Mouse (Mus musculus) urinary bladder, postnatal 4 days (tissue): ENCODE measurements around the gene Ssb.
A peak's percentile ranks its signal among the peaks of the same experiment; 100 is the strongest.

ENCODE experiments used
- DNase-seq, 2 experiments: peaks; one replicate each; pipeline ENCODE4 v3.0.0; 2021 to 2022; ENCODE audit warnings: low spot score in 2 of 2

Gene Ssb

GRCm38 (mm10) chr2:69861485-69862091, at the start of gene Ssb:
TSS of gene Ssb (plus strand) at chr2:69861562.
- peak; percentile 89 to 93 for DNase-seq

DNA sequence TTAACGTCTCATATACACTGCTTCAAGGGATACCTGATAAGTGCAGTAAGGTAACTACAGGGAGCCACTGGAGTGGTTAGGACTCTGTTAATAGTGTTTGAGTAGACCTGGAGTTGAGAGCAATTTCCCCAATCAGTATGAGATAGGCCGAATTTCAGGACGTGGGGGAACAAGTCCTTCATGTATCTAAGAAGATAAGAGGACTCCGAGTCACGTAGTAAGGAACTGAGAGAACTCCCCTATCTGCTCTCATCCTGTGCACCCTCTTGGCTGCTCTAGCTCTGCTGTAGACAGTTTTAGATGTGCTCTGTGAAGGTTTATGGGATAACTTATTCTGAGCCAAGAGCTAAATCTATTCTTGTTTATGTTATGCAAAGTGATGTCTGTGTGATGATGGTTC, 44.8 kb upstream of the Ssb start:
- no peak for DNase-seq

- no peak for DNase-seq
Measured at GRCm38 (mm10) chr2:69818350-69819085, 42.8 kb upstream of the Ssb start.

- DNase-seq = peak in 1 of 2 experiments; percentile 28
Measured at GRCm38 (mm10) chr2:69820201-69820600, 41.2 kb upstream of the Ssb start.

- DNase-seq = peak in 1 of 2 experiments; percentile 55
Measured at GRCm38 (mm10) chr2:69821711-69822110, 39.7 kb upstream of the Ssb start, which contains the start of gene Klhl23. TSS of gene Klhl23 (plus strand) at chr2:69821944.

- DNase-seq = peak; percentile 48 to 63
Measured at GRCm38 (mm10) chr2:69822361-69823128, 38.8 kb upstream of the Ssb start.

DNA sequence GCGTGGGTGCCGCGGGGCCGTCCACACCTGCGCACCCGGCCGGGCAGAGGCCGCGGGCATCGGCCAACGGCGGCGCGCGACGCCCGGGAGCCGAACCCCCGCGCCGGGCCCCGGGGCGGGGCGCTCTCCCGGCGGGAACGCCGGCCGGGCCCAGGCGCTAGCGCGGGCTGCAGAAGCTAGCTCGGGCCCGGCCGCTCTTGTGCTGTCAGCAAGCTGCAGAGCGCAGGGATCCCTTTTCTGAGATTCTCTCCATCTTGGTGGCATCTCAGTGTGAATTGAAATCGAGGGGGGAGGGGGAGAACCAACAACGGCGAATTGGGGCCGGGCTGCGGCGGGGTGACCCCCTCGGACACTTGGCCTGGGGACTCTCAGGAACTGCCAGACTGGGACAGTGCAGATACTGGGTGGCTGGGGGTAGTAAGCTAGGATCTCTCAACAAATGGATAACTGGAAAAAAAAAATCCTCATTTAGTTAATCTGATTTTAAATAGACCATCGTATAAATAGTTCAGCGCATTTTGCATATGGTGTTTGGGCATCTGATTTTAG, 38.2 kb upstream of the Ssb start:
- peak; percentile 34 to 60 for DNase-seq

DNA sequence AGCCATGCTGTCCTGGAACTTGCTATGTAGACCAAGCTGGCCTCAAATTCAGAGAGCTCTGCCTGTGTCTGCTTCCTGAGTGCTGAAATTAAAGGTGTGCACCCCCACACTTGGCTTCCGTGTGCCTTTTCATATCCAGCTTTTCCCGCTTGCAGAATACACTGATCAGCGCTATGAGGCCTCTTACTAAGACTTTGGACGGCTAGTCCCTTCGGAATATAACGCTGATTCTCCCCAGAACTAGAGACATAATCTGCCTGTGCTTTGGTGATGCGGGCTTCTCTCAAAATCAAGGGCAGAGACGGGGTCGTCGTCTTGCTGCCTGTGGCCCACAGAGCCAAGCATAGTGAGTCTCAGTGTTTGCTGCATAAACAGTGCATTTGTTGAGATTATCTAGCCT, 35.5 kb upstream of the Ssb start:
- DNase-seq = peak in 1 of 2 experiments; percentile 10

DNA sequence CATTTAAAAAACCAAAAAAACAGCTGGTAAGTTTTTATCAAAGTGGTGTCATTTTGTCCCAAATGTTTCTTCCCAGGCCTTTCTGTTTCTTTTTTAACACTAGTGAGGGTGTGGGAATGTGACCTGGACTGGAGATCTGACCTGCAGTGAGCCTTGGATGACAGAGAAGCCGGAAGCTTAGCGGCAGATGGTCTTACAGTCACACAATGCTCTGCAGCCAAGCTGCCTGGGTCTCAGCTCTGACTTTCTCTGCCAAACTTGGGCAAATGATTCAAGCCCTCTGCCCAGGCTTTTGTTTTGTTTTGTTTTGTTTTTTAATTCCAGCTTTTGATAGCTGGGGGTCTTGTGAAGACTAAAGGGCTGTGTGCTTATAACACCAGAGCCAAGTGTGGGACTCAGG, 35.0 kb upstream of the Ssb start:
- DNase-seq = peak in 1 of 2 experiments; percentile 36

DNA sequence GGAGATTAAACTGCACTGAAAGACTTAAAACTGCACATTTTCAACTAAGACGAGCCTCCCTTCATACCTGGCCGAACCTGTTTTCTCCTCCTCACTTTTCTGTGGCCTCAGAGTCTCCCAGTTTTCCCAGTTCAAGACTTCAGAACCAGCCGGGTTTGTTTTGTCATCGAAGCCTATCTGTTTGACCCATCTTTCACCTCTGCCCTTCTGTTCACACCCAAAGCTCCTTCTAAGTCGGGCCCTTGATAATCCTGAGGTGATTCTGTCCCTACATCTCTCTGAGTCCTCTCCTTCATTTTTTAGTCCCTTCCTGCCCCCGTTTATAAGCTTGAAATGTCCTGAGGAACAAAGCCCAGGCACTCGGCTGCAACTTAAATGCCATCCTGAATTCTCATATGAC, 33.3 kb upstream of the Ssb start:
- peak in 1 of 2 experiments; percentile 50 for DNase-seq

DNA sequence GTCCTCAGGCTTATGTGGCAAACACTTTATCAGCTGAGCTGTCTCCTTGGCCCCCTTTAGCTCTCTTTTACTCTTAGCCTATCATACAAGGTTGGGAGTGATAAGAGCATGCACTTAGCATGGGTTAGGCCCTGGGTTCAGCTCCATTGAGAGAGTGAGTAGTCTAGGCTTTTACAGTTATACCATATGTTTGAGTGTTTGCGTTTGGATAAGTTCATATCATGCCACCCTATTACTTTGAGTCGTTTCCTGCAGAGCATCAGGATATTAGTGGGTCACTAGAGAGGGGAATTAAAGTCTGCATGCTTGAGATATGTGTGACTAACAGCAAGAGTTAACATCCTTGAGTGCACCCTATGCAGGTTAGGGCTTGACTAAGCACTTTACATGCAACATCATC, 31.7 kb upstream of the Ssb start:
- no peak for DNase-seq

DNA sequence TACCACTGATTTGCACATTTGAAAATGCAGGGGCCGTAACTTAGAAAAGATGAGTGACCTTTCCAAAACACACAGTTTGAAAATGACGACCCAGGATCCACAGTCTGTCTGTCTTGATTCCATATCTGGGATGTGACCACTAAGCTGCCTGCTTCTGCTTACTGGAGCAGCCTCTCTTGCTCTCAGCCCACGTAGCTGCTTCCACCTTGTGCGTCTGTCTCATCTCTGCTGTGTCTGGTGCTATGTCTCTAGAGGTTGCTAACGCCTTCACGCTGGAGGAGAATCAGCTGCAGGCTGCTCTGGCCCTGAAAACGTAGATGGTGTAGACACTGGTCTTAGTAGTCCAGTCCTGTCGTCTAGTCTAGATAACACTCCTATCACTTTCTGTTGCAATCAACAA, 31.2 kb upstream of the Ssb start:
- peak in 1 of 2 experiments; percentile 4 for DNase-seq

- no peak for DNase-seq
Measured at GRCm38 (mm10) chr2:69837244-69837967, 24.0 kb upstream of the Ssb start.

- peak in 1 of 2 experiments; percentile 38 for DNase-seq
Measured at GRCm38 (mm10) chr2:69837996-69838395, 23.4 kb upstream of the Ssb start.

GRCm38 (mm10) chr2:69838707-69839106, 22.7 kb upstream of the Ssb start:
- DNase-seq = peak in 1 of 2 experiments; percentile 4

DNA sequence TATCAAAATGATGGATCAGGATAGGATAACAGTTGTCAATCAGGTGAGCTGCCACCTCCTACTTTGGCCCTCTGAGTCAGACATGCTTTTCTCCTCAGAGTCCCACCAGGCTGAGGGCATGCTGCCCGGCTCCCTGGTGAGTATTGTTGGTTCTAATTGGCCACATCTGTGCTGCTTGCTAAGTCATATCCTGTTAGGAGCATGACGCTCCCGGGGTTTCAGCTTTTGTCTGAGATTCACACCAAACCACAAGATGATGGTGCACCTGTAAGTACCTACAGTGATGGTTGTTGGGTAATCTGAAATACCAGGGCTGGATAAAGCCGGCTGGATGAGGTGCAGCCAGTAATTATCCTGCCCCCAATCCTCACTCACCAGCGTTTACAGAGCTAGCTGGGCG, 21.1 kb upstream of the Ssb start:
- DNase-seq = no peak

DNA sequence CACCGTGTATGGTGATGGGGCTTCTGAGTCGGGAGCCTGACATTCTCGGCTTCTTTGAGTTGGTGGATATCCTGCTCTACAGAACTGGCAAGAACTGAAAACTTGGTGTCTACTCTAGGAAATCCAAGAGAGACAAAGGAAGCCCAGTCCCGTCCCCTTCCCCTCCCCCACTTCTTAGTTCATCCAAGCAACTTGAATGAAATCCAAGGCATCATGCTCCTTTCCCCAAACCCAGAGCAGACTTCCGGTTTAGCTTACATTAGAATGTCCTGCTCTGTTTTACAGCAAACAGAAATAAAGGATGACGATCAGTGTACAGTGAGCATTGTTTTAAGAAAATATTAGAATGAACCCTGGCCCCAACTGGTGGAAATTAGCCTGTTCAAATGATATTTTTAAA, 12.1 kb upstream of the Ssb start:
- no peak for DNase-seq

- DNase-seq = no peak
Measured at GRCm38 (mm10) chr2:69851427-69852058, 9.8 kb upstream of the Ssb start.

DNA sequence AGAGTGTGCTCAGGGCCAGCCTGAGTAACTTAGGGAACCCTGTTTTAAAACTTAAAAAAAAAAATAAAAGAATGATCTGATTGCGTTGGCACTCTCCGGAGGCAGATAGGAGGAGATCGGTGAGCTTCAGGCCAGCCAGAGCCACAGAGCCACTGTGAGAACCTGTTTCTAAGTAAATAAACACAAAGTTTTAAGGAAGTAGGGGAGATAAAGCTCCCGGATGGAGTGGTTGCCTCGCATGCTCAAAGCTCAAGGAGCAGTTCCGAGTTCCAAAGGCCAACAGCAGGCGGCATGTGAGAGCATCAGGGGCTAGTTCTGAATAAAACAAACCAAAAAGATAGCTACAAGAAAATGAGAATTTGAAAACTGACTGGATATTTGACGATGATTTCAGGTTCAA, 5.0 kb upstream of the Ssb start:
- no peak for DNase-seq

DNA sequence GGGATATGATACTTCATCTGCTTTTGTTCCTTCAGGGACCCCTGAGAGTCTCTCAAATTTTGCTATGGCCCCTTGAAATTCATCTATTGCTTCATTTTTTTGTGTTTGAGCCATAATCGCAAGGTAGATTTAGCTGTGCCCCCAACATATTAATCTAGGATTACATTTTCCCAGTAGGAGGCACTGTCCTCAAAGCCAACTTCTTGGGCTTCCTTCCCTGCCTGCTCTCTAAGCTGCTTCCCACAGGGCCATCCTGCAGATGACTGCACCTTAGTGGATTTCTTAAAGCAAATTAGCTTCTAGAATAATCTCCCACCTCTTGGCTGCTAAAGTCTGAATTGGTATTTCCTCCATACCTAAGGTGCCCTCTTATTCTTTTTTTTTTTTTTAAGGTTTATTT, 3.5 kb upstream of the Ssb start:
- DNase-seq = no peak

GRCm38 (mm10) chr2:69860972-69861452, 350 bp upstream of the Ssb start:
- no peak for DNase-seq
